Mouse (Mus musculus) liver, embryonic 14.5 days (tissue): ENCODE data around the gene Slc4a7.

Source experiments
- CTCF ChIP-seq: IDR thresholded peaks from 2 replicates; pipeline ENCODE4 v1.5.1; 2016; ENCODE audit warnings: antibody characterized with exemption, low read depth, control low read depth
- EP300 ChIP-seq: IDR thresholded peaks from 2 replicates; pipeline ENCODE4 v1.6.1; 2016; ENCODE audit warnings: antibody characterized with exemption, low read depth

- no peak for TF ChIP-seq EP300
- peak; percentile 43 for TF ChIP-seq CTCF
These were observed 593 bp downstream of the Slc4a7 start for GRCm38 (mm10) chr14:14702399-14703345.
